Mouse (Mus musculus) layer of hippocampus, postnatal 14 days (tissue): ENCODE measurements around the gene Klk14. TPM values are rescaled to one million over a fixed set of nuclear protein-coding genes. Genes with fewer than 3 reads are reported as not detected.

Experiments used
- DNase-seq, 2 experiments: peaks; one replicate each; pipeline ENCODE4 v3.0.0; 2021 to 2022; ENCODE audit warnings: low spot score in 2 of 2, mixed read lengths in 1 of 2
- total RNA-seq, 2 experiments: library from RNA; stranded (reverse); gene quantifications; 2 replicates each; pipeline ENCODE4 v1.2.3; 2021

The Klk14 gene
- total RNA-seq, 2 experiments from 2014 or later, result not detected

- DNase-seq, result no peak
Observed at GRCm38 (mm10) chr7:43713741-43714351, 23.6 kb downstream of the Klk14 start.

Other genes with a start within 250 kb of the Klk14 start
- not detected for gene Cldnd2, start 249.6 kb upstream of the Klk14 start, total RNA-seq
- gene Etfb, start 246.3 kb upstream of the Klk14 start, total RNA-seq, result 10 to 100 TPM; 65.6 to 75.0 TPM
- 1 to 10 TPM in 1 of 2 experiments, under 1 TPM in 1; 0.93 to 1.1 TPM for gene Gm45233, start 246.3 kb upstream of the Klk14 start, total RNA-seq
- 1 to 10 TPM; 2.6 to 3.5 TPM for gene Vsig10l, start 227.3 kb upstream of the Klk14 start, total RNA-seq
- gene Iglon5, start 200.3 kb upstream of the Klk14 start, total RNA-seq, result 10 to 100 TPM; 43.2 to 45.0 TPM
- not detected for gene 4931406B18Rik, start 184.5 kb upstream of the Klk14 start, total RNA-seq
- 1 to 10 TPM; 6.5 to 6.8 TPM for gene Cd33, start 146.0 kb upstream of the Klk14 start, total RNA-seq
- gene Zfp658, start 128.2 kb upstream of the Klk14 start, total RNA-seq, result 1 to 10 TPM; 5.9 to 6.5 TPM
- gene Zfp719, start 110.8 kb upstream of the Klk14 start, total RNA-seq, result 10 to 100 TPM; 20.5 to 25.1 TPM
- gene Zfp819, start 83.2 kb upstream of the Klk14 start, total RNA-seq, result under 1 TPM in 1 of 2 experiments, not detected in 1; 0.39 TPM
- under 1 TPM; 0.19 to 0.28 TPM for gene Ceacam18, start 55.7 kb upstream of the Klk14 start, total RNA-seq
- 1 to 10 TPM in 1 of 2 experiments, under 1 TPM in 1; 0.74 to 1.7 TPM for gene Siglece, start 30.3 kb upstream of the Klk14 start, total RNA-seq
- gene Ctu1, start 18.4 kb upstream of the Klk14 start, total RNA-seq, result 10 to 100 TPM in 1 of 2 experiments, 1 to 10 TPM in 1; 9.9 to 12.6 TPM
- gene Klk13, start 22.1 kb downstream of the Klk14 start, total RNA-seq, result not detected
- gene Klk12, start 78.5 kb downstream of the Klk14 start, total RNA-seq, result not detected
- gene Klk11, start 84.2 kb downstream of the Klk14 start, total RNA-seq, result not detected
- gene Klk10, start 90.6 kb downstream of the Klk14 start, total RNA-seq, result under 1 TPM; 0.55 to 0.93 TPM
- under 1 TPM in 1 of 2 experiments, not detected in 1; 0.43 TPM for gene Klk9, start 101.5 kb downstream of the Klk14 start, total RNA-seq
- 10 to 100 TPM; 25.3 to 25.9 TPM for gene Klk8, start 107.2 kb downstream of the Klk14 start, total RNA-seq
- gene Klk7, start 120.9 kb downstream of the Klk14 start, total RNA-seq, result under 1 TPM; 0.35 to 0.45 TPM
- gene Klk6, start 134.1 kb downstream of the Klk14 start, total RNA-seq, result not detected
- not detected for gene Klk5, start 151.6 kb downstream of the Klk14 start, total RNA-seq
- gene Klk4, start 190.7 kb downstream of the Klk14 start, total RNA-seq, result not detected
- gene Klk15, start 243.3 kb downstream of the Klk14 start, total RNA-seq, result not detected